ENCODE assay signal across 8 mouse cellular contexts in the genomic region with DNA sequence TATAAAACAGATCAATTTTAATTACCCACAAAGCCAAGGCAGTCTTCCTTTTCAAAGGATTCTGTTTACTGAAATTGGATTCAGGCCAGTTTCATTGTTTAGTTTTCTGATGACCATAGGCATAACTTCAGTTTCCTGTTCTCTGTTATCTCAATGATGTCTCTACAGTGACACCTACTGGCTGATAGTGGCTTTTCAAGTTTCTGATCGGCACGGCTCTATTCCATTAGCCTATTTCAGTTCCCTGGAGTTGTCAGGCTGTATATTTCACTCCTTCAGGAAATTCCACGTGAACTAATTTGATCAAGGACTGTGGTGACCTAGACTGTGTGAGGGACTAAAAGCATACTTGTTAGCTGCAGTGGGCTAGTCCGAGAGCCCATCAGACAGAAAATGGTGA. TPM values are rescaled to one million over a fixed set of nuclear protein-coding genes. Genes with fewer than 3 reads are reported as not detected.
DNase-seq lines count a peak whose midpoint lies in the region; ATAC-seq lines count a peak whose summit lies in the region.

No protein-coding gene starts in this region.

- no peak overlapping the region for H3K27ac ChIP-seq in heart, embryonic 11.5 days (ENCODE audit: low read depth, low read length)
- no peak overlapping the region for H3K27ac ChIP-seq in hindbrain, embryonic 13.5 days
- H3K27ac ChIP-seq in midbrain, embryonic 12.5 days (replicated peaks) = no peak overlapping the region

- no peak overlapping the region for H3K4me2 ChIP-seq in heart, embryonic 11.5 days
- H3K4me2 ChIP-seq in hindbrain, embryonic 13.5 days = no peak overlapping the region
- H3K4me2 ChIP-seq in midbrain, embryonic 12.5 days (replicated peaks) = no peak overlapping the region

- no peaks in the 10 kb centered on the region for H3K27me3 ChIP-seq in heart, embryonic 11.5 days (ENCODE audit: control insufficient read depth, insufficient read depth, low read length)
- peaks cover 5% of the 10 kb centered on the region; the same call in 1 of the 2 replicates for H3K27me3 ChIP-seq in hindbrain, embryonic 13.5 days
- peaks cover 41% of the 10 kb centered on the region for H3K27me3 ChIP-seq in midbrain, embryonic 12.5 days

- H3K9me3 ChIP-seq in heart, embryonic 11.5 days (replicated peaks; ENCODE audit: control insufficient read depth, low read length) = no peaks in the 10 kb centered on the region
- H3K9me3 ChIP-seq in hindbrain, embryonic 13.5 days = no peaks in the 10 kb centered on the region
- no peaks in the 10 kb centered on the region for H3K9me3 ChIP-seq in midbrain, embryonic 12.5 days

- no peaks in the 10 kb centered on the region for H3K4me1 ChIP-seq in heart, embryonic 11.5 days (ENCODE audit: control insufficient read depth, insufficient read depth, low read length)
- H3K4me1 ChIP-seq in hindbrain, embryonic 13.5 days (replicated peaks) = no peaks in the 10 kb centered on the region
- H3K4me1 ChIP-seq in midbrain, embryonic 12.5 days = no peaks in the 10 kb centered on the region

- no peak overlapping the region for H3K9ac ChIP-seq in heart, embryonic 11.5 days (ENCODE audit: low read depth, low read length)
- H3K9ac ChIP-seq in hindbrain, embryonic 13.5 days = no peak overlapping the region
- H3K9ac ChIP-seq in midbrain, embryonic 12.5 days (replicated peaks) = no peak overlapping the region

- no peak for ATAC-seq in heart, embryonic 11.5 days (replicated peaks; ENCODE audit: insufficient number of reproducible peaks, low FRiP score, low TSS enrichment)
- ATAC-seq in hindbrain, embryonic 13.5 days (ENCODE audit: low FRiP score) = peak; percentile 57
- peak; percentile 44; the same call in 1 of the 2 replicates for ATAC-seq in midbrain, embryonic 12.5 days (ENCODE audit: low FRiP score, low read depth)

- no peaks in the 10 kb centered on the region for H3K36me3 ChIP-seq in heart, embryonic 11.5 days (ENCODE audit: control insufficient read depth, insufficient read depth, low read length)
- H3K36me3 ChIP-seq in hindbrain, embryonic 13.5 days = no peaks in the 10 kb centered on the region
- no peaks in the 10 kb centered on the region for H3K36me3 ChIP-seq in midbrain, embryonic 12.5 days

- 40% methylated on average over 4 of the region's 4 CpGs for whole genome bisulfite sequencing in heart, embryonic 11.5 days (ENCODE audit: insufficient replicate concordance)
- WGBS in hindbrain, embryonic 13.5 days = 34% methylated on average over 4 of the region's 4 CpGs
- WGBS in midbrain, embryonic 12.5 days = 31% methylated on average over 4 of the region's 4 CpGs

- no peak overlapping the region for H3K4me3 ChIP-seq in heart, embryonic 11.5 days (ENCODE audit: low read depth, low read length)
- H3K4me3 ChIP-seq in hindbrain, embryonic 13.5 days = no peak overlapping the region
- no peak overlapping the region for H3K4me3 ChIP-seq in midbrain, embryonic 12.5 days

- DNase-seq in heart, adult 8-10 months (ENCODE audit: low spot score) = peak; percentile 73
- DNase-seq in adrenal gland, adult 18-20 months (ENCODE audit: low spot score in 2 of 2) = peak; percentile 20 to 22
- DNase-seq in embryo, embryonic 11 days = peak; percentile 74
- peak; percentile 40 to 77 for DNase-seq in layer of hippocampus, postnatal 14 days (ENCODE audit: low spot score in 2 of 2)
- DNase-seq in spleen, postnatal 10 days (ENCODE audit: low spot score in 2 of 2) = peak; percentile 8 to 29

RNA-seq across cellular contexts. Expression of a gene that starts 25.0 kb away (rescaled TPM):
- under 1 TPM; 0.57 to 0.90 (median 0.82) TPM for total RNA-seq in heart, adult 8-10 months (2022)
- polyA plus RNA-seq in heart, embryonic 11.5 days (2014; fragmentation: Nextera tagmentation; extraction: Ambion mirVana) = 0.34 and 0.49 TPM in 2 replicates
- 1 to 10 TPM in 1 of 2 experiments, under 1 TPM in 1; 0.61 to 1.3 TPM for total RNA-seq in adrenal gland, adult 18-20 months (2021)
- 0.10 and 0.16 TPM in 2 replicates for polyA plus RNA-seq in hindbrain, embryonic 13.5 days (2015; fragmentation: Nextera tagmentation; extraction: Ambion mirVana)
- total RNA-seq in layer of hippocampus, postnatal 14 days (2021) = 1 to 10 TPM; 1.0 to 1.4 TPM
- 0.42 and 0.51 TPM in 2 replicates for polyA plus RNA-seq in midbrain, embryonic 12.5 days (2016; fragmentation: Nextera tagmentation; extraction: Ambion mirVana)

Comparison
In these comparisons a context has a peak if more than half of its experiments do, and no peak if none do; other contexts are left out.
1. DNase-seq: peak in every context shown above with its lines; median percentile 74 in embryo, embryonic 11 days; 73 in heart, adult 8-10 months; 58 in layer of hippocampus, postnatal 14 days; 21 in adrenal gland, adult 18-20 months; 18 in spleen, postnatal 10 days.